Comparison of ENCODE assay signal across 7 mouse cellular contexts in the genomic region with DNA sequence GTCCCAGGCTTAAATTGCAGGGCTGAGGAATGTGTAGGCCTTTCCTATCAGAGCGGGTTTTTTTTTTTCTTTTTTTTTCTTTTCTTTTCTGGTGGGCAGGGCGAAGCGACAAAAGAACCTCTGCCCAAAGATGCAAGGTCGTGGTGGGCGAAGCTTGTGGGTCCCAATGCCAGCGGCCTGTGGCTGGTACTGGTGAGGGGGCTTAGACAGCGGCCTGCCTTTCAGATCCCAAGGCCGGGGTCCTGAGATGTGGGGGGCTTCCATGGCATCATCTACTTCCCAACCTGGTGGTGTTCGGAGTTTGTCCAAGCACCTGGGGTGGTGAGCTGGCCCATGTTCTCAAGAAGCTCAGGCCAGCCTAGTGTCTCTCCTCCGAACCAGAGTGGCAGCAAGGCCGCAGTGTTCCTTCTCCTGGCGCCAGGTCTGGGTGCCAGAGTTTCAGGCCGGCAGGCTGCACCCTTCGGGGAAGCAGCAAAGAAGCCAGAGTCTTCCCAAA. TPM values are rescaled to one million over a fixed set of nuclear protein-coding genes. Genes with fewer than 3 reads are reported as not detected.
A peak's percentile ranks its signal among the peaks of the same experiment; 100 is the strongest.
DNase-seq lines count a peak whose midpoint lies in the region; ATAC-seq and TF ChIP-seq lines count a peak whose summit lies in the region.

No protein-coding gene starts in this region.

- peaks cover 4% of the 10 kb centered on the region; the same call in 1 of the 2 replicates for H3K4me1 ChIP-seq in forebrain, postnatal 0 days (ENCODE audit: insufficient read depth)
- H3K4me1 ChIP-seq in kidney, embryonic 16.5 days (ENCODE audit: insufficient read depth, low read length) = peaks cover 5% of the 10 kb centered on the region; the same call in 1 of the 2 replicates
- peaks cover 14% of the 10 kb centered on the region for H3K4me1 ChIP-seq in neural tube, embryonic 14.5 days (ENCODE audit: control insufficient read depth, insufficient read depth, low read length)

- peak; percentile 38 for DNase-seq in urinary bladder, postnatal 14 days (ENCODE audit: low spot score)
- DNase-seq in urinary bladder, postnatal 10 days (ENCODE audit: low spot score) = no peak
- DNase-seq in forebrain, postnatal 0 days = no peak
- DNase-seq in T-cell, adult 2 months (ENCODE audit: low spot score) = no peak
- DNase-seq in layer of hippocampus, postnatal 14 days (ENCODE audit: low spot score in 2 of 2) = no peak

- WGBS in forebrain, postnatal 0 days = 23% methylated on average over 14 of the region's 14 CpGs
- 29% methylated on average over 14 of the region's 14 CpGs for WGBS in kidney, embryonic 16.5 days
- WGBS in neural tube, embryonic 14.5 days = 10% methylated on average over 14 of the region's 14 CpGs

- H3K4me2 ChIP-seq in forebrain, postnatal 0 days (ENCODE audit: low read depth) = peak overlapping the region; percentile 42
- peak overlapping the region; percentile 89 for H3K4me2 ChIP-seq in kidney, embryonic 16.5 days (replicated peaks; ENCODE audit: low read depth, low read length)
- peak overlapping the region; percentile 82 for H3K4me2 ChIP-seq in neural tube, embryonic 14.5 days (ENCODE audit: low read depth, low read length)

- no peak for ATAC-seq in forebrain, postnatal 0 days
- ATAC-seq in kidney, embryonic 16.5 days (ENCODE audit: low FRiP score, low TSS enrichment) = no peak
- no peak for ATAC-seq in neural tube, embryonic 14.5 days (ENCODE audit: low read depth)

- TF ChIP-seq CTCF in forebrain, postnatal 0 days (IDR thresholded peaks at IDR 0.05; ENCODE audit: low read depth) = no peak

- H3K9me3 ChIP-seq in forebrain, postnatal 0 days (ENCODE audit: low read length) = no peaks in the 10 kb centered on the region
- H3K9me3 ChIP-seq in kidney, embryonic 16.5 days (ENCODE audit: low read length) = no peaks in the 10 kb centered on the region
- no peaks in the 10 kb centered on the region for H3K9me3 ChIP-seq in neural tube, embryonic 14.5 days (ENCODE audit: control insufficient read depth, low read length)

- H3K27me3 ChIP-seq in forebrain, postnatal 0 days (ENCODE audit: insufficient read depth, low read length) = peaks cover 34% of the 10 kb centered on the region
- no peaks in the 10 kb centered on the region for H3K27me3 ChIP-seq in kidney, embryonic 16.5 days (ENCODE audit: insufficient read depth, low read length)
- H3K27me3 ChIP-seq in neural tube, embryonic 14.5 days (ENCODE audit: control insufficient read depth, insufficient read depth, low read length) = no peaks in the 10 kb centered on the region

- H3K9ac ChIP-seq in forebrain, postnatal 0 days = 0 out of 2 replicates have a peak overlapping the region, but pooled peaks have one; percentile 51
- peak overlapping the region; percentile 93 for H3K9ac ChIP-seq in kidney, embryonic 16.5 days (replicated peaks; ENCODE audit: low read length)
- H3K9ac ChIP-seq in neural tube, embryonic 14.5 days (replicated peaks; ENCODE audit: low read depth, low read length) = peak overlapping the region; percentile 66

- H3K4me3 ChIP-seq in forebrain, postnatal 0 days (ENCODE audit: low read depth, low read length) = no peak overlapping the region
- H3K4me3 ChIP-seq in kidney, embryonic 16.5 days (ENCODE audit: low read length) = peak overlapping the region; percentile 63
- H3K4me3 ChIP-seq in neural tube, embryonic 14.5 days (ENCODE audit: low read depth, low read length) = peak overlapping the region; percentile 39

- H3K36me3 ChIP-seq in forebrain, postnatal 0 days (ENCODE audit: insufficient read depth) = no peaks in the 10 kb centered on the region
- peaks cover 17% of the 10 kb centered on the region for H3K36me3 ChIP-seq in kidney, embryonic 16.5 days (ENCODE audit: insufficient read depth, low read length)
- H3K36me3 ChIP-seq in neural tube, embryonic 14.5 days (ENCODE audit: control insufficient read depth, insufficient read depth, low read length) = no peaks in the 10 kb centered on the region

- H3K27ac ChIP-seq in forebrain, postnatal 0 days (ENCODE audit: low read depth, low read length) = no peak overlapping the region
- H3K27ac ChIP-seq in kidney, embryonic 16.5 days (ENCODE audit: low read length) = peak overlapping the region; percentile 93
- peak overlapping the region; percentile 77 for H3K27ac ChIP-seq in neural tube, embryonic 14.5 days (ENCODE audit: low read depth, low read length)

RNA-seq across cellular contexts. Expression of gene Zfp503, which starts 7.3 kb away (rescaled TPM):
- 7.7 and 8.7 TPM in 2 replicates for total RNA-seq in forebrain, postnatal 0 days (2014; rRNA removed)
- 3.9 and 5.0 TPM in 2 replicates for polyA plus RNA-seq in forebrain, postnatal 0 days (2015; fragmentation: Nextera tagmentation; extraction: Ambion mirVana)
- 24.6 and 27.5 TPM in 2 replicates for polyA plus RNA-seq in kidney, embryonic 16.5 days (2015; fragmentation: Nextera tagmentation; extraction: Ambion mirVana)
- polyA plus RNA-seq in neural tube, embryonic 14.5 days (2014; fragmentation: Nextera tagmentation; extraction: Ambion mirVana) = 7.0 TPM in 2 replicates
- 1 to 10 TPM; 2.9 TPM for total RNA-seq in layer of hippocampus, postnatal 14 days (2021)

RNA-seq across cellular contexts. Expression of gene Lrmda, which starts 37.4 kb away (rescaled TPM):
- total RNA-seq in forebrain, postnatal 0 days (2014; rRNA removed) = 0.15 TPM in 1 of 2 replicates, not detected in the other
- 0.18 and 0.28 TPM in 2 replicates for polyA plus RNA-seq in forebrain, postnatal 0 days (2015; fragmentation: Nextera tagmentation; extraction: Ambion mirVana)
- 0.45 and 0.76 TPM in 2 replicates for polyA plus RNA-seq in kidney, embryonic 16.5 days (2015; fragmentation: Nextera tagmentation; extraction: Ambion mirVana)
- 0.28 and 0.35 TPM in 2 replicates for polyA plus RNA-seq in neural tube, embryonic 14.5 days (2014; fragmentation: Nextera tagmentation; extraction: Ambion mirVana)
- under 1 TPM in 1 of 2 experiments, not detected in 1; 0.95 TPM for total RNA-seq in layer of hippocampus, postnatal 14 days (2021)
